Mouse (Mus musculus) testis, adult 2 months (tissue): ENCODE results near the gene Timp1. TPM values are rescaled to one million over a fixed set of nuclear protein-coding genes. Genes with fewer than 3 reads are reported as not detected.

Experiments
- H3K27ac ChIP-seq: fragments of 200-500 bp; 2 replicates; pipeline ENCODE4 v1.5.1; 2012; ENCODE audit warnings: low read depth, low read length; ENCODE audit not compliant: control insufficient read depth, insufficient read depth
- H3K27me3 ChIP-seq: fragments of 200-500 bp; 2 replicates; pipeline ENCODE4 v1.6.1; 2012; ENCODE audit warnings: mild to moderate bottlenecking, low read length, moderate library complexity; ENCODE audit not compliant: control insufficient read depth, insufficient read depth
- H3K36me3 ChIP-seq: fragments of 200-500 bp; 2 replicates; pipeline ENCODE4 v1.6.1; 2012; ENCODE audit warnings: mild to moderate bottlenecking, low read length; ENCODE audit not compliant: control insufficient read depth, insufficient read depth
- H3K4me1 ChIP-seq: fragments of 200-500 bp; 2 replicates; pipeline ENCODE4 v1.6.1; 2012; ENCODE audit warnings: low read length; ENCODE audit not compliant: control insufficient read depth, insufficient read depth
- H3K4me3 ChIP-seq: fragments of 200-500 bp; 2 replicates; pipeline ENCODE4 v1.5.1; 2012; ENCODE audit warnings: low read depth, mild to moderate bottlenecking, low read length, moderate library complexity, mixed read lengths; ENCODE audit not compliant: control insufficient read depth
- CTCF ChIP-seq: fragments of 200-500 bp; IDR thresholded peaks from 2 replicates; pipeline ENCODE4 v1.5.1; 2012; ENCODE audit warnings: low read depth, mild to moderate bottlenecking, inconsistent platforms, low read length, moderate library complexity; ENCODE audit not compliant: control insufficient read depth, insufficient read depth, insufficient replicate concordance
- POLR2A ChIP-seq: fragments of 200-500 bp; IDR thresholded peaks from 2 replicates; pipeline ENCODE4 v1.6.1; 2012; ENCODE audit warnings: low read depth, mild to moderate bottlenecking, inconsistent platforms, low read length, moderate library complexity; ENCODE audit not compliant: control insufficient read depth
- polyA plus RNA-seq: library from polyadenylated mRNA; depleted of rRNA; stranded (reverse); fragments of >200 nt; gene quantifications from 2 replicates; pipeline ENCODE4 v1.2.3, GENCODE M21; 2012

The Timp1 gene
- polyA plus RNA-seq, 1 experiment = 2.4 TPM

GRCm38 (mm10) chrX:20862105-20863065 is 7.6 kb upstream of the Timp1 start:
- TF ChIP-seq POLR2A (no peak), CTCF (no peak)
- Histone ChIP-seq H3K27ac (no peak overlapping the region), H3K4me3 (no peak overlapping the region), H3K4me1 (peaks cover 7% of the 10 kb centered on the region), H3K27me3 (no peaks in the 10 kb centered on the region), H3K36me3 (no peaks in the 10 kb centered on the region)

- H3K27ac ChIP-seq = no peak overlapping the region
- TF ChIP-seq CTCF = no peak
- no peak for TF ChIP-seq POLR2A
- H3K36me3 ChIP-seq = no peaks in the 10 kb centered on the region
- no peaks in the 10 kb centered on the region for H3K27me3 ChIP-seq
- no peak overlapping the region for H3K4me3 ChIP-seq
- H3K4me1 ChIP-seq = peaks cover 7% of the 10 kb centered on the region
Measured at GRCm38 (mm10) chrX:20863161-20864101, 6.5 kb upstream of the Timp1 start.

GRCm38 (mm10) chrX:20868091-20868490 is 1.9 kb upstream of the Timp1 start:
- H3K4me3 ChIP-seq = no peak overlapping the region
- no peaks in the 10 kb centered on the region for H3K36me3 ChIP-seq
- H3K27ac ChIP-seq = no peak overlapping the region
- H3K4me1 ChIP-seq = no peaks in the 10 kb centered on the region; the same call in 1 of the 2 replicates
- TF ChIP-seq POLR2A = no peak
- no peaks in the 10 kb centered on the region for H3K27me3 ChIP-seq

GRCm38 (mm10) chrX:20869203-20869602 is 763 bp upstream of the Timp1 start:
- TF ChIP-seq CTCF = no peak
- TF ChIP-seq POLR2A = no peak
- H3K4me3 ChIP-seq = no peak overlapping the region

GRCm38 (mm10) chrX:20872928-20873500 is 3.0 kb downstream of the Timp1 start:
- Histone ChIP-seq H3K36me3 (no peaks in the 10 kb centered on the region), H3K27me3 (no peaks in the 10 kb centered on the region), H3K4me3 (no peak overlapping the region), H3K4me1 (no peaks in the 10 kb centered on the region), H3K27ac (no peak overlapping the region)
- TF ChIP-seq POLR2A (no peak), CTCF (no peak)

More at GRCm38 (mm10) chrX:20869203-20869602, 763 bp upstream of the Timp1 start:
- no peaks in the 10 kb centered on the region for H3K36me3 ChIP-seq
- H3K27ac ChIP-seq = no peak overlapping the region
- no peaks in the 10 kb centered on the region for H3K4me1 ChIP-seq
- H3K27me3 ChIP-seq = no peaks in the 10 kb centered on the region

GRCm38 (mm10) chrX:20875241-20875640 is 5.3 kb downstream of the Timp1 start:
- no peak overlapping the region for H3K27ac ChIP-seq
- TF ChIP-seq CTCF (no peak), POLR2A (no peak)
- no peaks in the 10 kb centered on the region for H3K27me3 ChIP-seq
- no peaks in the 10 kb centered on the region for H3K36me3 ChIP-seq
- H3K4me3 ChIP-seq = no peak overlapping the region
- no peaks in the 10 kb centered on the region for H3K4me1 ChIP-seq

- H3K27ac ChIP-seq = no peak overlapping the region
- TF ChIP-seq POLR2A (no peak), CTCF (no peak)
- H3K4me1 ChIP-seq = no peaks in the 10 kb centered on the region
- no peaks in the 10 kb centered on the region for H3K27me3 ChIP-seq
- H3K4me3 ChIP-seq = no peak overlapping the region
- H3K36me3 ChIP-seq = no peaks in the 10 kb centered on the region
Measured at GRCm38 (mm10) chrX:20910074-20910473, 40.1 kb downstream of the Timp1 start.
